Mouse (Mus musculus) Patski (cell line): Measurements from ENCODE around the gene Zfp326. TPM values are rescaled to one million over a fixed set of nuclear protein-coding genes. Genes with fewer than 3 reads are reported as not detected.
"Not testable (repeated sequence)": the region's sequence is repeated elsewhere in the genome, so short reads cannot be mapped to it uniquely, and the experiment has no call there.

Experiments
- ATAC-seq: fragments of 100-300 bp; one replicate; pipeline ENCODE4 v1.8.0; 2021
- CTCF ChIA-PET: fragments of 350-600 bp; sonication (Branson Sonifier 250); formaldehyde crosslinking; loops from one replicate; lab custom pipeline; 2022; ENCODE audit warnings: inconsistent platforms; lab: Charles Lee
- POLR2A ChIA-PET: fragments of 350-600 bp; sonication (Branson Sonifier 250); formaldehyde crosslinking; loops from one replicate; lab custom pipeline; 2022; ENCODE audit warnings: antibody characterized with exemption, inconsistent platforms; lab: Charles Lee
- DNase-seq: peaks from one replicate; pipeline ENCODE4 v3.0.0-alpha.2; 2011; ENCODE audit warnings: low read depth, low spot score
- H3K27me3 ChIP-seq: fragments of 371-371 bp; one replicate; pipeline ENCODE4 v1.5.1; 2021
- CTCF ChIP-seq: fragments of 100-300 bp; IDR thresholded peaks from one replicate; pipeline ENCODE4 v1.5.1; 2021
- in situ Hi-C: fragments of 300-500 bp; cut with MboI; formaldehyde crosslinking; loops from 3 replicates; pipeline ENCODE4 v1.11.1; 2018; ENCODE audit warnings: low pct_unique_long_range_greater_than_20kb, mixed read lengths
- polyA plus RNA-seq: library from polyadenylated mRNA; unstranded; gene quantifications from one replicate; pipeline ENCODE4 v1.2.3, GENCODE M21; 2021

Zfp326 gene
- polyA plus RNA-seq, 1 experiment from 2014 or later = 47.3 TPM

- DNase-seq = no peak
- H3K27me3 ChIP-seq = no peaks in the 10 kb centered on the region
- peak; percentile 55 for TF ChIP-seq CTCF
- POLR2A ChIA-PET = no interaction called here
- in situ Hi-C loops = no loop called here
- no peak for ATAC-seq
- CTCF ChIA-PET = interaction anchor here (0.8 to 1.6 kb wide), 2 partner anchors 9 to 15 kb away, joined by 3 read pairs; no protein-coding TSS in a partner anchor
These were observed 31.3 kb upstream of the Zfp326 start for GRCm38 (mm10) chr5:105845041-105845440.

- in situ Hi-C loops = no loop called here
- ATAC-seq (no peak), DNase-seq (no peak)
- TF ChIP-seq CTCF = no peak
- no peaks in the 10 kb centered on the region for H3K27me3 ChIP-seq
- CTCF ChIA-PET = interaction anchor here (1.0 to 1.3 kb wide), 2 partner anchors 9 to 21 kb away, joined by 4 read pairs; no protein-coding TSS in a partner anchor
- POLR2A ChIA-PET = interaction anchor here (0.7 kb wide), 1 partner anchor 55 kb away, joined by 6 read pairs; no protein-coding TSS in a partner anchor
These were observed 28.6 kb upstream of the Zfp326 start for GRCm38 (mm10) chr5:105847726-105848125.

GRCm38 (mm10) chr5:105849222-105849621 is 27.1 kb upstream of the Zfp326 start:
- DNase-seq (no peak), ATAC-seq (no peak)
- no peak for TF ChIP-seq CTCF
- ChIA-PET POLR2A (no interaction called here), CTCF (interaction anchor here (0.6 to 1.9 kb wide), 2 partner anchors 14 to 447 kb away, joined by 3 to 7 read pairs; no protein-coding TSS in a partner anchor)
- in situ Hi-C loops = no loop called here
- H3K27me3 ChIP-seq = no peaks in the 10 kb centered on the region

- ChIA-PET POLR2A (no interaction called here), CTCF (interaction anchor here (1.9 kb wide), 1 partner anchor 15 kb away, joined by 7 read pairs; no protein-coding TSS in a partner anchor)
- no peak for DNase-seq
- in situ Hi-C loops = no loop called here
- ATAC-seq = no peak
- TF ChIP-seq CTCF = no peak
- H3K27me3 ChIP-seq = no peaks in the 10 kb centered on the region
These were observed 26.7 kb upstream of the Zfp326 start for GRCm38 (mm10) chr5:105849643-105850042.

- no peaks in the 10 kb centered on the region for H3K27me3 ChIP-seq
- in situ Hi-C loops = no loop called here
- no peak for TF ChIP-seq CTCF
- no peak for ATAC-seq
- ChIA-PET CTCF (interaction anchor here (1.3 kb wide), 1 partner anchor 9 kb away, joined by 3 read pairs; no protein-coding TSS in a partner anchor), POLR2A (interaction anchor here (1.0 kb wide), 1 partner anchor 61 kb away, joined by 3 read pairs; no protein-coding TSS in a partner anchor)
- no peak for DNase-seq
These were observed 23.1 kb upstream of the Zfp326 start for GRCm38 (mm10) chr5:105853271-105853670.

- ATAC-seq = no peak
- DNase-seq = no peak
- in situ Hi-C loops = no loop called here
- H3K27me3 ChIP-seq = no peaks in the 10 kb centered on the region
- TF ChIP-seq CTCF = no peak
- CTCF ChIA-PET = interaction anchor here (1.0 to 1.6 kb wide), 4 partner anchors 10 to 153 kb away, joined by 3 to 7 read pairs (median 4); no protein-coding TSS in a partner anchor
- POLR2A ChIA-PET = interaction anchor here (0.8 kb wide), 1 partner anchor 37 kb away, joined by 3 read pairs; no protein-coding TSS in a partner anchor
These were observed 18.9 kb upstream of the Zfp326 start for GRCm38 (mm10) chr5:105857486-105857885.

GRCm38 (mm10) chr5:105858754-105859694 is 17.3 kb upstream of the Zfp326 start:
- in situ Hi-C loops = no loop called here
- ChIA-PET CTCF (interaction anchor here (0.7 to 1.8 kb wide), 4 partner anchors 9 to 179 kb away, joined by 3 to 5 read pairs (median 4); no protein-coding TSS in a partner anchor), POLR2A (interaction anchor here (0.6 to 0.9 kb wide), 2 partner anchors 173 to 205 kb away, joined by 3 to 6 read pairs; no protein-coding TSS in a partner anchor)
- no peak for ATAC-seq
- no peak for TF ChIP-seq CTCF
- DNase-seq = no peak
- no peaks in the 10 kb centered on the region for H3K27me3 ChIP-seq

GRCm38 (mm10) chr5:105859716-105860460 is 16.5 kb upstream of the Zfp326 start:
- H3K27me3 ChIP-seq = no peaks in the 10 kb centered on the region
- no peak for TF ChIP-seq CTCF
- ATAC-seq (no peak), DNase-seq (no peak)
- ChIA-PET CTCF (interaction anchor here (1.4 to 1.8 kb wide), 2 partner anchors 15 to 180 kb away, joined by 3 to 4 read pairs; no protein-coding TSS in a partner anchor), POLR2A (no interaction called here)
- in situ Hi-C loops = no loop called here

- DNase-seq = no peak
- H3K27me3 ChIP-seq = no peaks in the 10 kb centered on the region
- POLR2A ChIA-PET = no interaction called here
- in situ Hi-C loops = no loop called here
- no peak for TF ChIP-seq CTCF
- CTCF ChIA-PET = interaction anchor here (1.4 to 1.8 kb wide), 2 partner anchors 16 to 181 kb away, joined by 3 to 4 read pairs; no protein-coding TSS in a partner anchor
- no peak for ATAC-seq
These were observed 15.9 kb upstream of the Zfp326 start for GRCm38 (mm10) chr5:105860461-105860835.

GRCm38 (mm10) chr5:105861616-105862015 is 14.7 kb upstream of the Zfp326 start:
- H3K27me3 ChIP-seq = no peaks in the 10 kb centered on the region
- ATAC-seq = no peak
- no peak for TF ChIP-seq CTCF
- in situ Hi-C loops = no loop called here
- POLR2A ChIA-PET = interaction anchor here (0.6 kb wide), 1 partner anchor 168 kb away, joined by 4 read pairs; no protein-coding TSS in a partner anchor
- DNase-seq = no peak
- CTCF ChIA-PET = no interaction called here

- H3K27me3 ChIP-seq, ATAC-seq, DNase-seq: not testable (repeated sequence)
- in situ Hi-C loops = loop anchor here (5.0 kb wide), 3 partner anchors 73 to 458 kb away; no protein-coding TSS in a partner anchor
- ChIA-PET CTCF (interaction anchor here (1.1 kb wide), 1 partner anchor 9 kb away, joined by 3 read pairs; no protein-coding TSS in a partner anchor), POLR2A (interaction anchor here (0.7 kb wide), 1 partner anchor 11 kb away, joined by 3 read pairs; the partner anchor contains the start of gene Zfp326)
These were observed 11.2 kb upstream of the Zfp326 start for GRCm38 (mm10) chr5:105865110-105865628.
